Mouse (Mus musculus) cerebellum, adult 2 months (tissue): ENCODE data around the gene Zfp454. TPM values are rescaled to one million over a fixed set of nuclear protein-coding genes. Genes with fewer than 3 reads are reported as not detected.

ENCODE experiments used
- DNase-seq, 2 experiments: peaks; one replicate each; pipeline ENCODE4 v3.0.0; 2021
- H3K27ac ChIP-seq: fragments of 200-500 bp; 2 replicates; pipeline ENCODE4 v1.5.1; 2012; ENCODE audit warnings: low read length, control low read depth, inconsistent platforms; ENCODE audit not compliant: insufficient read depth
- H3K27me3 ChIP-seq: fragments of 200-500 bp; 2 replicates; pipeline ENCODE4 v1.6.1; 2012; ENCODE audit warnings: inconsistent platforms, mild to moderate bottlenecking, low read length, moderate library complexity; ENCODE audit not compliant: control insufficient read depth, insufficient read depth
- H3K4me1 ChIP-seq: fragments of 200-500 bp; 2 replicates; pipeline ENCODE4 v1.6.1; 2011; ENCODE audit warnings: low read length; ENCODE audit not compliant: control insufficient read depth, insufficient read depth
- H3K4me3 ChIP-seq: fragments of 200-500 bp; replicated peaks from 2 replicates; pipeline ENCODE3; 2011; ENCODE audit warnings: mild to moderate bottlenecking, low read depth, low read length, control low read depth; ENCODE audit not compliant: insufficient read depth
- CTCF ChIP-seq: fragments of 200-500 bp; IDR thresholded peaks from 2 replicates; pipeline ENCODE4 v1.5.1; 2011; ENCODE audit warnings: low read depth, mild to moderate bottlenecking, control low read depth, low read length, moderate library complexity, borderline replicate concordance; ENCODE audit not compliant: insufficient read depth
- POLR2A ChIP-seq: fragments of 200-500 bp; IDR thresholded peaks from 2 replicates; pipeline ENCODE4 v1.6.1; 2011; ENCODE audit warnings: low read length, control low read depth, borderline replicate concordance; ENCODE audit not compliant: insufficient read depth
- WGBS: fragments of 180-500 bp; shearing (Covaris S2); methylation state at CpG from one replicate; pipeline ENCODE4 v1.1.7; 2018; 5-methylcytosine and 5-hydroxymethylcytosine counted together
- polyA plus RNA-seq: library from polyadenylated mRNA; depleted of rRNA; stranded (reverse); fragments of >200 nt; gene quantifications from 2 replicates; pipeline ENCODE4 v1.2.3, GENCODE M21; 2012

Zfp454 gene
- polyA plus RNA-seq, 1 experiment = 7.1 TPM

DNA sequence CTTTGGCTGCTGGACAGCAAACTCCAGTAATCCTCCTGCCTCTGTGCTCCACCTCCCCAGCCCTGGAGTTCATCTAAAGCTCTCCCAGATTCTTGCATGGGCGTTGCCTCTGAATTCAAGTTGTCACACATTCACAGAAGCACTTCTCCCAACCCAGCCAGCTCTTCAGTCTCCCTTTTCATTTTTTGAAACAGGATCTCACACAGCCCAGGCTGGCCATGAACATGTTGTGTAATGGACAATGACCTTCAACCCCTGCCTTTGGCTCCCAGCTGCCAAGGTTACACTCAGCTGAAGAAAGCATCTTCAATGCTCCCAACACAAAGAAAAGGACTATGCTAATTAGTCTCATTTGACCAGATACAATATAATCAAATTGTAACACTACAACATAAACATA lies 25.9 kb upstream of the Zfp454 start:
- no peak for TF ChIP-seq CTCF
- Histone ChIP-seq H3K4me1 (no peaks in the 10 kb centered on the region), H3K27ac (no peak overlapping the region), H3K27me3 (no peaks in the 10 kb centered on the region), H3K4me3 (no peak overlapping the region)
- DNase-seq = no peak
- 88% methylated on average over 1 of the region's 1 CpGs for WGBS

DNA sequence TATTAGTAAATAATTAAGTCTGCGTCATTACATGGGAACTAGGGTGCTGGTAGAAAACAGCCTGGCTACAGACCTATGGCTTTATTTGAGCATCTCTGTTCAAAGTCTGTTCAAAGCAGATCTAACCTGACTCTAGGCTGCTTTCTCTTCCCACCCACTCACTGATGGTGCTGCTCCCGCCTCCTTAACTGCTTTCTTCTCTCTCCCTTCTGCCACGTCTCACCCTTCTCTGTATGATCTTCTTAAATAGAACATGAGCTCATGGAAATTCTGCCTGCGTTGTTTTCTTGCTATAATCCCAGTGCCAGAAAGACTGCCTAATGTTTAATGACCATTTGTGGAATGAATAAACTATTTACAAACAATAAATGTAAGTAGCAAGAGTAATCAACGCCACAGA lies 20.7 kb upstream of the Zfp454 start:
- no peak overlapping the region for H3K27ac ChIP-seq
- 94% methylated on average over 5 of the region's 5 CpGs for WGBS
- H3K4me1 ChIP-seq = no peaks in the 10 kb centered on the region
- no peak for DNase-seq
- TF ChIP-seq CTCF = no peak
- TF ChIP-seq POLR2A = no peak
- no peaks in the 10 kb centered on the region for H3K27me3 ChIP-seq
- no peak overlapping the region for H3K4me3 ChIP-seq

GRCm38 (mm10) chr11:50897359-50897758 lies 9.9 kb upstream of the Zfp454 start:
- TF ChIP-seq CTCF (no peak), POLR2A (no peak)
- H3K4me1 ChIP-seq = no peaks in the 10 kb centered on the region
- H3K27ac ChIP-seq = no peak overlapping the region
- no peak for DNase-seq
- WGBS = 89% methylated on average over 1 of the region's 1 CpGs
- H3K27me3 ChIP-seq = no peaks in the 10 kb centered on the region
- no peak overlapping the region for H3K4me3 ChIP-seq

DNA sequence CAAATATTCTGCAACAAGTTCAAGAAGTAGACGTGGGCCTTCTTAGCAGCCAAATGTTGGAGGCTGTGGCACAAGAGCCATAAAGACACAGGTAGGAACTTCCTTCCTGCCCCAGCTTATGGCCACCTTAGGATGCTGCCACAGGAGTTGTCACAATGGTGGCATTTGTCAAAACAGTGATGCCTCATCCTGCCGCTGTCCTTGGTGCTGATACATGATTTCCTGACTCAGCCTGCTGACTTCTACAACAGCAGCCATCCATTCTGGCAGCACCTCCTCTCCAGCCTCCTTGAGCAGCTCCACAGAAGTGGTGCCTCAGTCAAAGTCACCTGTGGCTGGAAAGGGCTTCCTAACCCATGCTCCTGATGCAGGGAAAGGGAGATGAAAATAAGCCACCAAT lies 5.0 kb upstream of the Zfp454 start:
- DNase-seq = no peak
- Histone ChIP-seq H3K27ac (no peak overlapping the region), H3K4me3 (no peak overlapping the region), H3K27me3 (no peaks in the 10 kb centered on the region), H3K4me1 (peaks cover 3% of the 10 kb centered on the region; the same call in 1 of the 2 replicates)
- TF ChIP-seq POLR2A (no peak), CTCF (no peak)
- 51% methylated on average over 2 of the region's 2 CpGs for WGBS

DNA sequence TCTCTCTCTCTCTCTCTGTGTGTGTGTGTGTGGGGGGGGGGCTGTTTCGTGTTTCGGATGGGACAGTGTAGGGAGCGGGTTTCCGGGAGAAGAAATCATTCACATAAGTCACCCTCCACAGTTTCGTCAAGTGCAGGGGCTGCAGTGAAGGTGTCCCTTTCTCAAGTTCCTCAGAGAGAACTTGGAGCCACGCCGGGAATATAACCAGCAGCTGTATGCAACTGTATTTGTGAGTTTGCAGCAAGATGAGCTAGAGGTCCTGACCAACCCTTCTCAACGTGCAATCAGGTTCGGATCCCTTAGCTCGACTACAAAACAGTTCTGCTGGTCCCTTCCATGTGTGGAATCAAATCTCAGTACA lies 538 bp downstream of the Zfp454 start:
- TF ChIP-seq CTCF (no peak), POLR2A (no peak)
- Histone ChIP-seq H3K27me3 (no peaks in the 10 kb centered on the region), H3K4me3 (peak overlapping the region; percentile 88), H3K4me1 (peaks cover 8% of the 10 kb centered on the region; the same call in 1 of the 2 replicates), H3K27ac (no peak overlapping the region)
- no peak for DNase-seq
- WGBS = 3% methylated on average over 10 of the region's 10 CpGs

GRCm38 (mm10) chr11:50886231-50886932 lies 1.1 kb downstream of the Zfp454 start:
- 33% methylated on average over 8 of the region's 8 CpGs for WGBS
- Histone ChIP-seq H3K4me1 (peaks cover 8% of the 10 kb centered on the region; the same call in 1 of the 2 replicates), H3K4me3 (peak overlapping the region; percentile 13), H3K27ac (no peak overlapping the region), H3K27me3 (no peaks in the 10 kb centered on the region)
- peak; percentile 48 to 49 for DNase-seq
- no peak for TF ChIP-seq CTCF

DNA sequence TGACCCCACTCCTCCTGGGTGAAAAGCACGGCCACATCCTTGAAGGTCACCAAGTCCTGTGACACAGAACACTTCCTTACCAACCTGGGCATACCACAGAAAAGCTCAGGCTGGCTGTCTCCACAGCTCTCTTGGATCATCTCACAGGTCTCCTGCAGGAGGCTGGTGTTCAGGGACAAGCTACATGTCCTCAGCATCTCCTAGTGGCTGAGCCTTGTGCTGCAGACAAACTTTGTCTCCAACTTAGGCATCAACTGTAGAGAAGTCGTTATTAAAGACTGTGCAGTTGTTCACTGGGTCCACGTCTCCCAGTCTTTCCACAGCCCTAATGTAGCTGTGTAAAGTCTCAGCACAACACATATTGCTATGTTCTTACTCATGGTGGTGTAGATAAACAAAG lies 3.7 kb downstream of the Zfp454 start:
- 78% methylated on average over 3 of the region's 3 CpGs for WGBS
- Histone ChIP-seq H3K4me1 (peaks cover 8% of the 10 kb centered on the region; the same call in 1 of the 2 replicates), H3K4me3 (no peak overlapping the region), H3K27me3 (no peaks in the 10 kb centered on the region), H3K27ac (no peak overlapping the region)
- no peak for DNase-seq
- TF ChIP-seq POLR2A (no peak), CTCF (no peak)

DNA sequence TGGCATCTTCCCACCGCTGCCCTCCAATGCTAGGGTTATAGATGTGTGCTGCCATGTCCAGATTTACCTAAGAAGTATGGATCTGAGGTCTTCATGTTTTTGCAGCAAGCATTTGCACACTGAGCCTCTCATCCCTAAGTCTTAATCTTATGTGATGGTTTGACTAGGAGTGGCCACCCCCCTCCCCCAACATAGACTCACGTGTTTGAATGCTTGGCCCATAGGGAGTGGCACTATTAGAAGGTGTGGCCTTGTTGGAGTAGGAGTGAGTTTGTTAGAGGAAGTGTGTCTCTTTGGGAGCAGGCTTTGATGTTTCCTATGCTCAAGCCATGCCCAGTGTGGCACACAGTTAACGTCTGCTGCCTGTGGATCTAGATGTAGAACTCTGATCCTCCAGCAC lies 8.8 kb downstream of the Zfp454 start:
- Histone ChIP-seq H3K27ac (no peak overlapping the region), H3K4me3 (no peak overlapping the region), H3K27me3 (no peaks in the 10 kb centered on the region), H3K4me1 (no peaks in the 10 kb centered on the region)
- TF ChIP-seq CTCF = no peak
- no peak for TF ChIP-seq POLR2A
- WGBS = 96% methylated on average over 3 of the region's 3 CpGs
- DNase-seq = no peak
